Mouse (Mus musculus) C2C12 (cell line): ENCODE measurements around the gene Gramd1a. TPM values are rescaled to one million over a fixed set of nuclear protein-coding genes. Genes with fewer than 3 reads are reported as not detected.

ENCODE experiments used
- H3K27me3 ChIP-seq: one replicate; pipeline ENCODE4 v1.6.1; 2011; ENCODE audit not compliant: control insufficient read depth, insufficient read depth, insufficient read length
- H3K36me3 ChIP-seq: one replicate; pipeline ENCODE4 v1.6.1; 2011; ENCODE audit not compliant: control insufficient read depth, insufficient read depth
- H3K4me3 ChIP-seq: one replicate; pipeline ENCODE4 v1.5.1; 2011; ENCODE audit warnings: mild to moderate bottlenecking, control low read depth; ENCODE audit not compliant: poor library complexity, insufficient read depth, severe bottlenecking
- H3K79me2 ChIP-seq: one replicate; pipeline ENCODE4 v1.6.1; 2011; ENCODE audit not compliant: control insufficient read depth, insufficient read depth
- H3K79me3 ChIP-seq: one replicate; pipeline ENCODE4 v1.6.1; 2011; ENCODE audit warnings: low read depth, control low read depth
- H3ac ChIP-seq: one replicate; pipeline ENCODE3; 2011; ENCODE audit warnings: low read depth; ENCODE audit not compliant: control insufficient read depth, insufficient read length
- CEBPB ChIP-seq: IDR thresholded peaks from one replicate; pipeline ENCODE4 v1.6.1; 2011; ENCODE audit warnings: low read depth, mild to moderate bottlenecking, control low read depth, moderate library complexity
- CTCF ChIP-seq: IDR thresholded peaks from one replicate; pipeline ENCODE4 v1.5.1; 2011; ENCODE audit not compliant: control insufficient read depth, insufficient read depth, insufficient read length
- FOSL1 ChIP-seq: IDR thresholded peaks from one replicate; pipeline ENCODE4 v1.8.0; 2011; ENCODE audit warnings: mild to moderate bottlenecking, low read length; ENCODE audit not compliant: poor library complexity, insufficient read depth, severe bottlenecking
- MAX ChIP-seq: IDR thresholded peaks from one replicate; pipeline ENCODE4 v1.6.1; 2011; ENCODE audit warnings: mild to moderate bottlenecking, control low read depth
- MYOD1 ChIP-seq: IDR thresholded peaks from one replicate; pipeline ENCODE4 v1.6.1; 2011; ENCODE audit warnings: low read depth; ENCODE audit not compliant: control insufficient read depth, insufficient read length
- MYOG ChIP-seq: IDR thresholded peaks from one replicate; pipeline ENCODE4 v1.6.1; 2011; ENCODE audit not compliant: control insufficient read depth, insufficient read length; ENCODE audit errors: extremely low read depth
- USF1 ChIP-seq: IDR thresholded peaks from one replicate; pipeline ENCODE4 v1.6.1; 2011; ENCODE audit warnings: low read depth, mild to moderate bottlenecking, control low read depth, moderate library complexity
- polyA plus RNA-seq: library from polyadenylated mRNA; unstranded; fragments of >200 nt; fragmentation: generic; extraction: Trizol; gene quantifications from one replicate; pipeline ENCODE4 v1.2.1, GENCODE M21; 2012; ENCODE audit warnings: missing spikeins

Gramd1a gene
- polyA plus RNA-seq, 1 experiment = 17.9 TPM

DNA sequence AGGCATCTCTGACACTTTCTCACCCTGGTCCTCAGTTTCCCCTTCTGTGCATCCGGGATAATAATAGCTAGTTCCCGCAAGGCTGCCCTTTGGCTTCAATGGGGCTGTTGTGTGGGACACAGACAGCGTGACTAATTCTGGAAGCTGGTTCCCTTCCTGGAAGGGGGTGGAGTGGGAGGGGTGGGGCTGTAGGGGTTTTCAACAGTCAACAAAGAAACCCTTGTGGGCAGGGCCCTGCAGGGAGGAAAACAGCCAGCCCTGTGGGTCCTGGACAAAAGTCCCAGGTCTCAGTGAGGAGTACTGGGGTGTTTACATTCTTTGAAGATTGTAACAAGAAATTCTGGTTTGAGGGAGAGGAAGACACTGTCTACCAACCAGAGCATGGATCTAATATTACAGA lies 70.5 kb downstream of the Gramd1a start:
- no peak for TF ChIP-seq MAX
- no peak for TF ChIP-seq CTCF
- TF ChIP-seq MYOD1 = no peak
- TF ChIP-seq MYOG = no peak
- TF ChIP-seq FOSL1 = no peak
- TF ChIP-seq CEBPB = no peak
- no peak for TF ChIP-seq USF1
- Histone ChIP-seq H3K79me3 (no peaks in the 10 kb centered on the region), H3K4me3 (no peak overlapping the region), H3K79me2 (no peaks in the 10 kb centered on the region), H3K27me3 (no peaks in the 10 kb centered on the region), H3ac (no peak overlapping the region), H3K36me3 (no peaks in the 10 kb centered on the region)

DNA sequence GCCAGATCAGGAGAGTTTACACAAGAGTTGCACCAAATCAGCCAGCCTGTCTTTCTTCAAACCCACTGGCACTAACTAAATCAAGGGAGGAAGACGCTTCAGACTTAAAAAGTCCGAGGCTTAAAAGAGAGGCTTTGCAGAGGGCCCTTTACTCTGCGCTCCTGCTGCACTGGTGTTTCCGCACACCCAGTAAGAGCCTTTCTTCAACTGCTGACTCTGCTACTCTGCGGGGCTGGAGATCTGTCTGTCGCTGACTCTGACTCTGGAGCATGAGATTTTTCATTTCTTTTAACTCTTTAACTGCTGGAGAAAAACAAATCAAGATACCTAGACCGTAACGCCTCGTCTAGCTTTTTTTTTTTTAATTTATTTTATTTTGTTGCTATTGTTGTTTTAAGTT lies 71.6 kb downstream of the Gramd1a start:
- TF ChIP-seq MYOD1 = no peak
- TF ChIP-seq USF1 = no peak
- no peak for TF ChIP-seq MYOG
- no peak for TF ChIP-seq FOSL1
- TF ChIP-seq CTCF = no peak
- TF ChIP-seq CEBPB = no peak
- TF ChIP-seq MAX = no peak
- no peak overlapping the region for H3K4me3 ChIP-seq
- no peaks in the 10 kb centered on the region for H3K27me3 ChIP-seq
- no peaks in the 10 kb centered on the region for H3K79me2 ChIP-seq
- H3K79me3 ChIP-seq = no peaks in the 10 kb centered on the region
- no peaks in the 10 kb centered on the region for H3K36me3 ChIP-seq
- no peak overlapping the region for H3ac ChIP-seq

DNA sequence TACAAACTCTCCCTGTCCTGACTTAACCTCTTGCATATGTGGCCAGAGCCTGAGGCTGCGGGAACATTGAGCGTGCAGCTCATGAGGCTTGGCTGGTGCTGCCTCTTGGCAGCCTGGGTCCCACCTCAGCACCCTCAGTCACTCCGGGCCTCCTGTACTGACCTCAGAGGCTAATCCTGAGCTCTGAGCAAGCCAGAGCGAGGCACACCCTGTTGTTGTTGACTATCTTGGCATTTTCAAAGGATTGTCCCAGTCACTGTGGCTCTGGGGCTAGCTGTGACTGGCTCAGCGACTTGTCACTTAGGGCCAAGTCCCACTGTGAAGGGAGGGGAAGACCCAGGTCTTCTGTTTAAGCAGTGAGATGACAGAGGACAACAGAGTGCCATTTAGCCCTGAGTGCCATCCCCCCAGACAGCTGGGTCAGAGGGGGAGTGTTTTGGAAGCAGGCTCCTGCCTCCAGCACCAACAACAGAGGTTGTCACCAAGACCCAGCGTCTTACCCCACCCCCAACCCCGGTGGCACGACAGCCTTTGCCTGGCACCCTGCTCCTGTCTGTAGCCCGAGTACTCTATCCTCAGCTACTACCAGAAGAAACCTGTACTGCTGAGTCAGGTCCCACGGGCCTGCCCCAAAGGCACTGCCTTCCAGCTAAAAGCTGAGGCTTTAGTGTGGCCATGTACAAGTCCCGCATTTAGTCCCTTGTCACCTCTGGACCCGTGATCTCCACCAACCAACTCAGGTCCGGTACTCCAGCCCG lies 72.7 kb downstream of the Gramd1a start:
- H3K79me3 ChIP-seq = no peaks in the 10 kb centered on the region
- H3ac ChIP-seq = no peak overlapping the region
- H3K79me2 ChIP-seq = no peaks in the 10 kb centered on the region
- no peak overlapping the region for H3K4me3 ChIP-seq
- H3K27me3 ChIP-seq = no peaks in the 10 kb centered on the region
- TF ChIP-seq MAX (no peak), USF1 (no peak)
- H3K36me3 ChIP-seq = no peaks in the 10 kb centered on the region

DNA sequence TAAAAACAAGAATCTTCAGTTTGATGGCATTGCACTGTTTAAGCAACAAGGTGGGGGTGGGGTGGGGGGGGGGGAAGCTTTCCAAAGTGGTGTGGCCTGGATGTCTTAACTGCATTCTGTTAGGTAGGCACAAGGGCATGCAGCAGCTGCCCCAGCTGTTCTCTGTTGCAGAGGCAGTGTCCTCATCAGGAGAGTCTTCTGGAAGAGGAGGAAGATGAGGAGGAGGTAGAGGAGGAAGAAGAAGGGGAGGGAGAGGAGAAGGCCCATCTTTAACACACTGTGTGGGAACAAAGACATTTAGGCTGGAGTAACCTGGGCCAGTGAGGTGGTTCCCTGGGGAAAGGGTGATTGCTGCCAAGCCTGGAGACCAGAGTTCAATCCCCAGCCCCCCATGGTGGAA lies 73.6 kb downstream of the Gramd1a start:
- Histone ChIP-seq H3K27me3 (no peaks in the 10 kb centered on the region), H3K4me3 (no peak overlapping the region), H3K79me3 (no peaks in the 10 kb centered on the region), H3K36me3 (no peaks in the 10 kb centered on the region), H3K79me2 (no peaks in the 10 kb centered on the region), H3ac (no peak overlapping the region)
- TF ChIP-seq MYOG = no peak
- TF ChIP-seq USF1 = no peak
- TF ChIP-seq FOSL1 = no peak
- TF ChIP-seq CTCF = no peak
- TF ChIP-seq MAX = no peak
- no peak for TF ChIP-seq CEBPB
- TF ChIP-seq MYOD1 = no peak

DNA sequence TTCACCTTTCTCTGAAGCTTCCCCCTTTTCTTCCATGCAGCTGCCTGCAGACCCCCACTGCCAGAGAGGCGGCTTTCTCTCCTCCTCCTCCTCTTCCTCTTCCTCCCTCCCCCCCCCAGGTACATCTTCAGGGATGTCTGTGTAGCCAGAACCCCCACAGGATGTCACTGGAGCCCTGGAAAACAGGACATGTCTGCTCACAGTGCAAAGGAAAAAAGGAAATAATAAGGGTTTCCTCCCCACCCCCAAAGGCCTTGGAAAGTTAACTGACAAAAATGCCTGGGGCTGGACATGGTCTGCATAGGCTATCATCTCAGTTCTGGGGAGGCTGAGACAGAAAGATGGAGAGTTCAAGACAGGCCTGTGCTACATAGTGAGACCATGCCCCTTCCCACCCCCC lies 74.6 kb downstream of the Gramd1a start:
- Histone ChIP-seq H3K4me3 (no peak overlapping the region), H3K79me2 (no peaks in the 10 kb centered on the region), H3ac (no peak overlapping the region), H3K36me3 (no peaks in the 10 kb centered on the region), H3K27me3 (peaks cover 5% of the 10 kb centered on the region), H3K79me3 (no peaks in the 10 kb centered on the region)
- TF ChIP-seq USF1 = no peak
- TF ChIP-seq MYOD1 = no peak
- TF ChIP-seq CTCF = no peak
- TF ChIP-seq CEBPB = no peak
- no peak for TF ChIP-seq FOSL1
- TF ChIP-seq MYOG = no peak
- TF ChIP-seq MAX = no peak

DNA sequence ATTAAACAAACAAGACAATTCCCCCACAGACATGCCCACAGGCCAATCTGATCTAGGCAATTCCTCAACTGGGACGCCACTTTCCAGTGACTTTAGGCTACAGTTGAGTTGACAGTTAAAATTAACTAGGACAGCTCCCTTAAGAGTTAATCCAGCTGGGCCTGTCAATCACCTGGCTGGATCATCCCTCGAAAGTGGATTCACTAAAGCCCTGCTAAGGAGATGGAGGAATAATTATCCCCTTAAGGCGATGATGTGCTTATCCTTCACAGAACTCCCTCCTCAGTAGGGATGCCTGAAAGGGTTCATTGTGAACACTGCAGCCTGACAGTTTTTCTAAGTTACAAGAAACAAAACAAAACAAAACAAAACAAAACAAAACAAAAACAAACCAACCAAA lies 75.1 kb downstream of the Gramd1a start:
- TF ChIP-seq CEBPB = no peak
- TF ChIP-seq MAX = no peak
- no peak for TF ChIP-seq FOSL1
- no peak for TF ChIP-seq MYOD1
- no peak for TF ChIP-seq CTCF
- no peak for TF ChIP-seq USF1
- no peak for TF ChIP-seq MYOG
- Histone ChIP-seq H3ac (no peak overlapping the region), H3K4me3 (no peak overlapping the region), H3K27me3 (peaks cover 9% of the 10 kb centered on the region), H3K79me3 (no peaks in the 10 kb centered on the region), H3K79me2 (no peaks in the 10 kb centered on the region), H3K36me3 (no peaks in the 10 kb centered on the region)

Other genes starting within 250 kb of the Gramd1a start
- 0.05 TPM for gene Mag, start 241.0 kb downstream of the Gramd1a start, polyA plus RNA-seq
- gene Hamp2, start 231.2 kb downstream of the Gramd1a start, polyA plus RNA-seq = not detected
- not detected for gene Hamp, start 211.9 kb downstream of the Gramd1a start, polyA plus RNA-seq
- gene Usf2, start 199.1 kb downstream of the Gramd1a start, polyA plus RNA-seq = 86.1 TPM
- 0.04 TPM for gene Lsr, start 182.4 kb downstream of the Gramd1a start, polyA plus RNA-seq
- gene Fam187b, start 182.1 kb downstream of the Gramd1a start, polyA plus RNA-seq = not detected
- 103 TPM for gene Fxyd5, start 113.4 kb downstream of the Gramd1a start, polyA plus RNA-seq
- gene Fxyd7, start 104.4 kb downstream of the Gramd1a start, polyA plus RNA-seq = not detected
- 0.55 TPM for gene Fxyd1, start 98.7 kb downstream of the Gramd1a start, polyA plus RNA-seq
- 0.02 TPM for gene Lgi4, start 96.6 kb downstream of the Gramd1a start, polyA plus RNA-seq
- 0.04 TPM for gene Fxyd3, start 79.2 kb downstream of the Gramd1a start, polyA plus RNA-seq
- gene Hpn, start 40.6 kb downstream of the Gramd1a start, polyA plus RNA-seq = not detected
- 2.3 TPM for gene Scn1b, start 28.9 kb downstream of the Gramd1a start, polyA plus RNA-seq
- gene Scgb2b2, start 134.6 kb upstream of the Gramd1a start, polyA plus RNA-seq = not detected
- not detected for gene Scgb1b2, start 135.9 kb upstream of the Gramd1a start, polyA plus RNA-seq
- not detected for gene Scgb2b3, start 206.2 kb upstream of the Gramd1a start, polyA plus RNA-seq
- not detected for gene Scgb1b3, start 219.7 kb upstream of the Gramd1a start, polyA plus RNA-seq